Mouse (Mus musculus): ENCODE results near the gene Nlrp4c. TPM values are rescaled to one million over a fixed set of nuclear protein-coding genes. Genes with fewer than 3 reads are reported as not detected.

The Nlrp4c gene
- polyA plus RNA-seq, 1 experiment from 2014 or later, result not detected

- 94% methylated on average over 3 of the region's 3 CpGs for WGBS
- Histone ChIP-seq H3K4me2 (ENCODE audit: low read length) (no peak overlapping the region), H3K4me3 (replicated peaks; ENCODE audit: low read depth, low read length) (no peak overlapping the region), H3K27ac (replicated peaks; ENCODE audit: low read depth, low read length) (no peak overlapping the region), H3K9me3 (ENCODE audit: control insufficient read depth, low read length) (no peaks in the 10 kb centered on the region), H3K36me3 (ENCODE audit: control insufficient read depth, insufficient read depth, low read length) (no peaks in the 10 kb centered on the region), H3K9ac (replicated peaks; ENCODE audit: low read length) (no peak overlapping the region), H3K4me1 (ENCODE audit: control insufficient read depth, insufficient read depth, low read length) (peaks cover 10% of the 10 kb centered on the region), H3K27me3 (ENCODE audit: control insufficient read depth, insufficient read depth, low read length) (no peaks in the 10 kb centered on the region)
- ATAC-seq (ENCODE audit: low FRiP score, low TSS enrichment) (no peak), DNase-seq (no peak)
These were observed 108.2 kb downstream of the Nlrp4c start for GRCm38 (mm10) chr7:6153131-6153530.

GRCm38 (mm10) chr7:6154164-6154563, 109.2 kb downstream of the Nlrp4c start:
- Histone ChIP-seq H3K9ac (replicated peaks; ENCODE audit: low read length) (no peak overlapping the region), H3K4me3 (replicated peaks; ENCODE audit: low read depth, low read length) (peak overlapping the region; percentile 78), H3K9me3 (ENCODE audit: control insufficient read depth, low read length) (no peaks in the 10 kb centered on the region), H3K4me2 (ENCODE audit: low read length) (peak overlapping the region; percentile 94), H3K27ac (replicated peaks; ENCODE audit: low read depth, low read length) (no peak overlapping the region), H3K27me3 (ENCODE audit: control insufficient read depth, insufficient read depth, low read length) (no peaks in the 10 kb centered on the region), H3K4me1 (ENCODE audit: control insufficient read depth, insufficient read depth, low read length) (peaks cover 10% of the 10 kb centered on the region), H3K36me3 (ENCODE audit: control insufficient read depth, insufficient read depth, low read length) (no peaks in the 10 kb centered on the region)
- no peak for DNase-seq
- WGBS, result 88% methylated on average over 5 of the region's 5 CpGs
- no peak for ATAC-seq (ENCODE audit: low FRiP score, low TSS enrichment)

Other genes starting within 250 kb of the Nlrp4c start
- gene Vmn1r63, start 239.7 kb upstream of the Nlrp4c start, polyA plus RNA-seq (2014; fragmentation: Nextera tagmentation; extraction: Ambion mirVana), result not detected in 2 replicates
- not detected in 2 replicates for gene Vmn1r64, start 160.6 kb upstream of the Nlrp4c start, polyA plus RNA-seq (2014; fragmentation: Nextera tagmentation; extraction: Ambion mirVana)
- gene Vmn1r65, start 34.2 kb upstream of the Nlrp4c start, polyA plus RNA-seq (2014; fragmentation: Nextera tagmentation; extraction: Ambion mirVana), result not detected in 2 replicates
- 12.0 and 19.1 TPM in 2 replicates for gene Zfp787, start 110.8 kb downstream of the Nlrp4c start, polyA plus RNA-seq (2014; fragmentation: Nextera tagmentation; extraction: Ambion mirVana)
- 82.8 and 94.7 TPM in 2 replicates for gene Zfp444, start 127.1 kb downstream of the Nlrp4c start, polyA plus RNA-seq (2014; fragmentation: Nextera tagmentation; extraction: Ambion mirVana)
- gene Galp, start 151.9 kb downstream of the Nlrp4c start, polyA plus RNA-seq (2014; fragmentation: Nextera tagmentation; extraction: Ambion mirVana), result not detected in 2 replicates
- not detected in 2 replicates for gene Zscan5b, start 177.1 kb downstream of the Nlrp4c start, polyA plus RNA-seq (2014; fragmentation: Nextera tagmentation; extraction: Ambion mirVana)
- gene Epp13, start 207.5 kb downstream of the Nlrp4c start, polyA plus RNA-seq (2014; fragmentation: Nextera tagmentation; extraction: Ambion mirVana), result not detected in 2 replicates
- 13.9 and 15.7 TPM in 2 replicates for gene Zfp667, start 241.4 kb downstream of the Nlrp4c start, polyA plus RNA-seq (2014; fragmentation: Nextera tagmentation; extraction: Ambion mirVana)